Mouse (Mus musculus) thymus, postnatal 4 days (tissue): ENCODE data around the gene Slain1.

ENCODE experiments used
- DNase-seq: peaks from one replicate; pipeline ENCODE4 v3.0.0; 2021

Gene Slain1

DNA sequence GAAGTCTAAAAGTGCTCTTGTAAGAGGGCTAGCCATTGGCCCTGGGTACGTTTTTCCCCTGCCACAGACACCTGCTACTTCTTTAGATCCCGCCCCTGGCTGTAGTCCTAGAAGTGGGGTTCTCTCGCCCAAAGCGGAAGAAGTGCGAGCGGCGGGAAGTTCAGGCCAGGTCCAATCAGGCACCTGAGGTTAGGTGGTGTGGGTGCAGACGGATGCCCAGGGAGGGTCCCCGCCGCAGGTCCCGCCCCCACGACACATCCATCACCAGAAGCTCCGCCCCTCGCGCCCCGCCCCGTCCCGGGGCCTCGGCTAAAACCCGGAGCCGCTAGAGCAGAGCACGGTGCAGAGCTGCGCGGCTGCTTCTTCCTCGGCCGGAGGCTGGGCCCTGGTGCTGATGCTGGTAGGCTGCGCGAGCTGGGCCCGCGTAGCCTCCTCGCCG, at the start of gene Slain1:
Slain1 (plus strand) TSS at position 333 of the 439 bp plus-strand sequence.
- DNase-seq: peak; percentile 100

DNA sequence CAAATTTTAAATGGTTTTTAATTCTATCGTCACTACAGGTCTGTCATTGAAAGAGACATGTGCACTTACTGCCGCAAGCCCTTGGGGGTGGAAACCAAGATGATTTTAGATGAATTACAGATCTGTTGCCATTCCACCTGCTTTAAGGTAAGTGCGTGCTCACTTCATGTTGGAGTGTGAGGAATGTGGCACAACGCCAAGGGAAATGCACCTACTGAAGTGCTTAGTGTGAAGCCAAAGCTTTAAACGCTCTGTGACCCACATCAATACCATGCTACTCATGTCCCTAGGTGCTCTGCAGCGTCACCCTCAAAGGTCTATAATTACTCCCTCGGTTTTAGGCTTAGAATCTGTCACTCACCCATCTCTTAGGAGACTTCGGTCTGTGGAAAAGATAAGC, 42.0 kb upstream of the Slain1 start:
- DNase-seq: no peak

- DNase-seq: no peak
Observed at GRCm38 (mm10) chr14:103613573-103614271, 36.3 kb upstream of the Slain1 start.

DNA sequence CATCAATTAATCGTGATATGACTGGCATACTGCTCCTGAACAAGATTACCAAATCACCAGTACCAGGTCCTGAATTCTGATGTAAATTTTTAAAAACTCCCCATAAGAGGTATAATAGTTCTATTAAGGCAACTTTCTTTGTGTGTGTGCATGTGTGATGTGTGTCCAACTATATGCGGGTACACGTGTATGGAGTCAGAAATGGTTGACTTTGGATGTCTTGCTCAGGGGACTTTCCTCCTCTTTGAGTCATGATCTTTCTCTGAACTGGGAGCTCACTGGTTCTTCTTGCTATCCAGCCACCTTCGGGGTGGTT, 35.8 kb upstream of the Slain1 start:
- no peak for DNase-seq

DNA sequence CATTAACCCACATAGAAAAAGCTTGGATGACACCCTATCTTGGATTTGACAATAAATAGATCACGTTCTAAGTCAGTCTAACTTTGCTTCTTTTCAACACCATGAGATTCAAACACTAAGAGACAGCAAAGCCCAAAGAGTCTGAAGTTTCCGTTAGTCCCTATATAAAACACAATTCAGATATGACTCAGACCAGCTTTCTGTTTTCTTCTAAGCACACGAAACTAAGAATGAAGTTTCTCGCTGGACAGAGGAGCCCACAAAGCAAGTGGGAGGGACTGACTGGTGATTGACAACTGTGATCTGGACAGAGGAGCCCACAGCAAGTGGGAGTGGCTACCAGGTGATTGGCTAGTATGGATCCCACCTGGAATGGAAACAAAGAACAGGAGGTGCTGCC, 30.3 kb upstream of the Slain1 start:
- DNase-seq: no peak

DNA sequence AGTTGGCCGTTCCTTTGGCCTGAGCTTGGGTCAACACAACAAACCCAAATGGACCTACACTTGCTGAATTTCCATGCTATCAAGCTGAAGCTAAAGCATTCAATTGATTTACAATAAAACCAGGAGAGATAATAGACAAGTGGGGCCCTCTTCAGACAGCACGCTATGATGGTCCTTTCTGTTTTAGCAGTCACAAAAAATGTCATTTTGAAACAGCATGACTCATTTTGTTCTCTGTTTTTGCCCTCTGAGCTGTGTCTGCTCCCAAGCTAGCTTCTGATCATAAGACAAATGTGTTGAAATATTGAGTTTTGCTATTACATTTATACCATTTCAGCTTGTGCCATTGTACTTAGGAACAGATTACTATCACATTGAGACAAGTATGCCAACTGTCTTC, 28.8 kb upstream of the Slain1 start:
- DNase-seq: no peak

DNA sequence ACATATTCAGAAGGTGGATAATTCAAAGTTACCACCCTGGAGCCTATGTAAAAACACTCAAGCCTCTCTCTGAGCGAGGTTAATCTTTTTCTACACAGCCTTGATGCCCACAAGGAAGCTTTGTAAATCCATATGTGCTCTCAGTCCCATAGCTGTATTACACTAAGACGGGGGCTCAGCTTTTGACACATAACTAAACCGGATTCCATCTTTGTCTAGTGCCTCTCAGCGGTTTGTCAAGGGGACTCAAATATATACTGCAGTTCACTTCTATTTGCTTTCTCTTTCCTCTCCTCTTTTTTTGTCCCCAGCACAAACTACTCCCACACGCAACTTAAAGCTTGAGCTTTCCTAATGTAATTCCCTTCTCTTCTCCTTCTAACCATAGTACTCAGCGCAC, 23.9 kb upstream of the Slain1 start:
- DNase-seq: no peak

DNA sequence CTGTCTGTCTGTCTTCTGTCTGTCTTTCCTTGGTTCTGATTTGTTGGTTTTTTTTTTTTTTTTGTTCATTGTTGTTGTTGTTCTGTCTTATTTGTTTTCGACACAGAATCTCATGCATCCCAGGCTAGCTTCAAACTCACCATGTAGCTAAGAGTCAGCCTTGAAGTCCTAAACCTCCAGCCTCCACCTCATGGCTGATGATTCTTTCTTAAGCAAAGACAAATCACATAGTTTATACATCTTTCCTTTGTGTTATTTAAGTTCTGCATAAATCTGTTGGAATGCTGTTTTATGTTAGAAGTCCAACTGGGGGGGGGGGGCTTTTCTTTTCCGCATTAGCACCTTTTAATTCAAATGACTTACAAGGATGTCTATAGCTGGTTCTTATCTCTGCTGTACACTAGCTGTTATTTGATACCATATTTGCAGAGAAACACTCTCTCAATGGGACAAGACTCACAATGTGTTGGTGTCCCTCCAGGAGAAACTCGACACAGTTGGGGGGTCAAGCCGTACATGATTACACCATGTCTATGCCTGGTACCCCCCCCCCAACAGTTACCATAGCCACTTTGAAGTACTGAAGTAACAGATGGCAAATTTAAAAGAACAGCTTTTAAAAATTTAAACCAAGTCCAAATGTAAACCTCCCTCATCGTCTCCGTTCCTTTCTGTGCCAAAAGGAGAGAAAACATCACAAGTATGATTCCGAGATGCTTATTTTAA, 20.2 kb upstream of the Slain1 start:
- DNase-seq: no peak

- DNase-seq: peak; percentile 87
Observed at GRCm38 (mm10) chr14:103630545-103630944, 19.5 kb upstream of the Slain1 start.

DNA sequence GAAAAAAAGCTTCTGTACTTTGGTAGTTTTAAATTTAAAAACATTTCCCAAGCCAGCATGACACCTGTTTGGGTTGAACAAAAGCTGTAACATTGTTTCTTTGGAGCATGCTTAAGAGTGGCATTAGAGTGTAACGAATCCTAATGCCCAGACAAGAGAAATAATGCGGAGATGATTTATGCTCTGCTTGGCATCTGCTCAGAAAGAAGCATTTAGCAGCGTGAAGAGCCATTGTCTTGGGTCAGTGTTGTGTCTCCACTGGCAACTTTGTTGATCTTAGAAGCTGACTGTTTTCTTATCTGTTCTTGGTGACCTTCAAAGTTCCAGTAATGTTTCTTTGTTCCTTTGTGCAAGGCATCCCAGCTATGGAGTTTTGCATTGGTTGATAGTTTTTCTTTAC, 6.1 kb upstream of the Slain1 start:
- no peak for DNase-seq

DNA sequence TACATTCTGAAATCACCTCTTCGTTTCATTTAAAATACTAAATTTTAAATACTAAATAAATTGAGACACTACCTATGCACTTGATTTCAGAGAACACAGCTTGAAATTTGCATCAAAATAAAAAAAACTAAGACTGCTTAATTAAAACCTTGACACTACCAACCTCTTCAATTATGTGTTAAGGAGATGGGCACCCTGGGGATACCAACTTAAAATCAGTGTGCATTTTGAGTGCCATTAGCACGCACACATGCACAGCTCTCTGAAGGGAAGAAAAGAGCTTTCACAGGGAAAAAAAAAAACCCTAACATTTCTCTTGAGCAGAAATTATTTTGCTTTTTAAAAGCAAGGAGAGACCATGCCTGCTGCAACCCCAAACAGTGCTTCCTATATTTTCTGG, 2.0 kb upstream of the Slain1 start:
- no peak for DNase-seq

DNA sequence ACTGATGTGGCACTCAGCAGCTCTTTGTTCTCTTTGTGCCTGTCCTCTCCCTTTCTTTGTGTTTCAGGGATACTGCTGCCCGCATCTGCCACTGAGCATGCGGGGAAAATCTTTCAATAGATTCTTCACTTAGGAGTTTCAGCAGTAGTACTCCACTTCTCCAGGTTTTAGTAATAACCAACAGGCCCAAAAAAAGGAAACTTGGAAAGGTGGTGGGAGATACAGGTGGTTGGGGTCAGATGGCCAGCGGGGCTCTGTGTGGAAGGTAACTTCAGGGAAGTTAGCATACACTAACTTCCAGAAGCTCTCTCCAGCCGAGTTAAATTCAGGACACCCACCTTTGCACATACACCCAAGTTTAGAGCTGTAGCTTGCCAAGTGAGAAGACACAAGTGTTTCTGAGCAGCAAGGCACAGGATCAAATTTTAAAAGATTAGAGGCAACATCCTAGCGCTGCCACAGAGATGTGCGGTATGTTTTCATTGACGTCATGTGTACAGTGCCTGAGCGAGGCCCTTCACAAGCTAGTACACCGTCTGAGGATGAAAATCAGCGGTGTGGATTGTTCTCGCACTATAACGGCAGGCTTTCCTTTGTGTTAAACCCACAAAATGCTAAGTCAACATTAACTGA, 1.3 kb upstream of the Slain1 start:
- DNase-seq: peak; percentile 33

DNA sequence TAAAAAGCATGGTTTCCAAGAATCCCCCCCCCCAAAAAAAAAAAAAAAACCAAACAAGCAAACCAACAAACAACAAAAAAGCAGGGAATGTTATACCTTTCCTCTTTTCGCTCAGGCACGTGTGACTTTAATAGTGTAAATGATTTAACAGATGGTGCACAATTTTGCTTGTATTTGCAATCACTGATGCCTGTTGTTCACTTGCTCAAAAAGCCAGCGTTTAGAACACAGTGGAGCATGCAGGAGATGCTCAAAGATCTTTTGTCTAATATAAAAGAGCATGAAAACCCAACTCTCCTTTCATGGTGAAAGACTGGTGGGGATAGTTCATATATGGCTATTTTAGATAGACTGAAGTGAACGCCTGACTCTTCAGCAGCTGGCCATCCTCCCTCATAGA, 726 bp upstream of the Slain1 start:
- no peak for DNase-seq

- peak; percentile 94 for DNase-seq
Observed at GRCm38 (mm10) chr14:103650413-103651101, 529 bp downstream of the Slain1 start.

DNA sequence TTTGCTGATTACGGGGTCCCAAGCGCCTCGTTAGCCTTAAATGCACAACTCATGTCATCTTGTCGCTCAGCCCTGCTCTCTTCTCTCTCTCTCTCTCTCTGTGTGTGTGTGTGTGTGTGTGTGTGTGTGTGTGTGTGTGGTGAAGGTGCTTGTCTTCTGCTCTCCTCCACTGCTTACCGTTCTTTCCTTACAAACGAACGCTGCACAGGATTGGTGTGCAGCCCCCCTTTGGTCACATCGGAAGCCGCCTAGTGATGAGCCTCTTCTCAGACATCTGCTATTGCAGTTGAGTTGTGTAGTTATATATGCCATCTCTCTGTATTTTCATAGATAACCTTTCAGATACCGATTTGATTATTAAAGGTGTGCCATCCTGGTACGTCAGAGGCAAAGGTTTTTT, 1.1 kb downstream of the Slain1 start:
- peak; percentile 60 for DNase-seq

GRCm38 (mm10) chr14:103651562-103651961, 1.5 kb downstream of the Slain1 start:
- DNase-seq: no peak

DNA sequence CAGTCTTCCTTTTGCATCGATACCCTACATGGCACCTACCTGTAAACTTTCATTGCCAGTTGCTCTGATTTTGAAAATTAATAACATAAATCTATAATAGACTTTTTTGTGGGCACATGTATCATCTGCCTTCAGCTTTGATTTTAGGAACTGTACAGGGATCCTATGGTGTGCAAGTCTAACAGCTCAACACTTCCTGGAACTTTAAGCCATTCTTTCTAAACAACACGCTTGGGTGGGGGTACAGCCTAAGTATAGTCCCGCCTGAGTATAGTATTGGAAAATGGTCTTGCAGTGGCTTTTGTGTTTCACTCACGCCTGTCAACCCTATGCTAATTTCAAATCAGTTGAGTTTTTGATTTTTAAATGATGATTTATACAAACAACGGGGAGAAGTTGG, 2.5 kb downstream of the Slain1 start:
- DNase-seq: no peak

DNA sequence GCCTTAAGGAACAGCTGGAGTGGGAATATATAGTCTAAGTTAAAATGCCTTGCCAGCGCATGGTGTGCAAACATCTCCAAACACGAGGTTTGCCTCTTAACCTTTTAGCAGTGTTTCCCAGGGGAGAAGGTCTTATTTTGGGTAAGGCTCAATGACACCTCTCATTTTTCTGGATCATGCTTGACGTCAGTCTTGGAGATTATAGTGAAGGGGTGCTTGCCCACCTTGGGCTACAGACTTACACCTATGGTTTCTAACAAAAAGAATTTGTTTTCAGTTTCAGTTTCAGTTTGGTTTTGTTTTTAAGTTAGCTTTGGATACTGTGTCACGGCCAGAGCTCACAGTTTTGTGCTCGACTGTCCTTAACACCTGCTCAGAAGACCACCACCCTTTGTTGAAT, 3.8 kb downstream of the Slain1 start:
- DNase-seq: peak; percentile 20

- no peak for DNase-seq
Observed at GRCm38 (mm10) chr14:103655448-103655847, 5.4 kb downstream of the Slain1 start.

DNA sequence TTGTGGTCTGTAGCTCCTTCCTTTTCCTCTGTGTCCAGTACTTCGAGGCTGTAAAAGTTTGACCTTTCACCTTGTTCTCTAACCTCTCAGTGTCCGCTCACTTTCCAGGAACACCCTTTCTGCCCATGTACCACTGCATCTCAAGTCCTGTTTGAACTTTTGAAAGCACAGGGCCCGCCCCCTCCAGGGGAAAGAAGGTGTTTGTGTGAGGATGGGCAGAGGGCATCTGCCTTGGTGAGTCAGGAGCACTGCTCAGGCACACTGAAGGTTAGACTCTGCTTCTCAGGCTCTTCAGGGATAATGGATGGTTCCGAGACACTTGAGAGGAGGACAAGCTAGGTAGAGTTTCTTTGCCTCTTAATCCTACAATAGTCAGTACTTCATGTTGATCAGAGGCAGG, 7.8 kb downstream of the Slain1 start:
- DNase-seq: no peak

GRCm38 (mm10) chr14:103663026-103663425, 13.0 kb downstream of the Slain1 start:
- DNase-seq: no peak

DNA sequence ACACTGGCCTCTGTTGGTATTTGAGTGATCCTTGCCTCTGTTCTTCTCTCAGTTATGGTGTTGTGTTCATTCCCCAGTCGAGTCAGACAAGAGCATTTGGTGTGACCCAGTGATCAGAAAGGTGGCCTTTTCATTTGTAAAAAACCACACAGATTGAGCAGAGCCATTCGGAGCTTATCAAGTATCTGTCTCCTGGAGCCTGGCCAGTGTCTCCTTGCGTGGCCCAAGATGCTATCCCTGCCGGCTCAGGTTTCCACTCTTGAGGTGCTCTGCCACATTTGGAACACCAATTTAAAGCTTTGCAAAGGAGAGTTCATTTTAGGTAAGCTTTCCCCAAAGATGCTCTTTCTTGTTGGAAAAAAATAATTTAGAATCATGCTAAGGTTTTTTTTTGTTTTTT, 14.4 kb downstream of the Slain1 start:
- DNase-seq: no peak

DNA sequence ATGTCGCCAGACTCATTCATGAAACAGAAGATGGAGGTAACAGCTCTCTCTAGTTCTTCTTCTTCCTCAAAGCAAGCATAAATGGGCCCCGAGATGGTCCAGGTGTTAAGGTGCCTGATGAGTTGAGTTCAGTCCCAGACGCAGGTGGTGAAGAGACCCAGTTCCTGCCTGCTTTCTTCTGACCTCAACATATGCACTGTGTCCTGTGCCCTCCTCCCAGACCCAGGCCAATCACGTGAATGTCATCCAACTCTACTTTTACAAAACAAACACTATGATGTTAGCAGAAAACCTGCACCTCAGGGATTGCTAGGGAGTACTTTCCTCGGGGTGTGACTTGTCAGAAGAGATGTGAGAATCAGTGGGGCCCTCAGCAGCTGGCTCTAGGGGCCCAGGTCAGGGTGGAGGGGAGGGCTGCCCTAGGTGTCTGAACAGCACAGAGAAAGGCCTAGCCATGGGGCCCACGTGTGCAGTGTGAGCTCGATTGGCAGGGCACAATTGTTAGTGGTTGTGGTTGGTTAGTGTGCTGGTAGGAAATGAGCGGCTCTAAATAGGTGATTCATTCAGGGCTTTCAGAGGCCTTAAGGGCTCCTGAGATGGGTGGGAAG, 16.4 kb downstream of the Slain1 start:
- peak; percentile 38 for DNase-seq
